In the genomic region with DNA sequence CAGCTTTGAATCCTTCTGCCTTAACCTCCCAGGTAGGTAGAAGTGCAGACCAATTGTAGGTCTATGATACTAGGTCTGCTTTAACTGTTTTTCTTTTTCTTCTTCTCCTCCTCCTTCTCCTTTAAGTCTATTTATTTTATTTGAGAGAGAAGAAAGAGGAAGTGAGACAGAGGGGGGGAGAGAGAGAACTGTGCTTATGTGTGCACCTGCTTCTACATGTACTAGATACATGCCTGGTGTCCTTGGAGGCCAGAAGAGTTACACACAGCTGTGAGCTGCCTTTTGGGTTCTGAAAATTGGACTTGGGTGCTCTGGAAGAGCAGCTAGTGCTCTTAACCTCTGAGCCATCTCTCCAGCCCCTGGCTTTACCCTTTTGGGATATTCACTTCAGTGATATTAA, we compare ENCODE assay signal across 23 mouse cellular contexts. TPM values are rescaled to one million over a fixed set of nuclear protein-coding genes. Genes with fewer than 3 reads are reported as not detected.
DNase-seq lines count a peak whose midpoint lies in the region; ATAC-seq and TF ChIP-seq lines count a peak whose summit lies in the region.
"Had no signal": no experiment of that assay in that cellular context is flagged by ENCODE, and none has a peak within 500 bp of the region (broad histone marks: within the 10 kb centered on the region; RNA-seq: fewer than 3 reads in every experiment).

No protein-coding gene starts in this region.

- H3K4me3 ChIP-seq in MEL (ENCODE audit: control insufficient read depth in 1 of 2, insufficient read depth in 1 of 2, low read depth in 2 of 2, low read length in 2 of 2), result no peak overlapping the region
- H3K4me3 ChIP-seq: forebrain, embryonic 12.5 days; heart, embryonic 13.5 days had no signal

- H3K9ac ChIP-seq in MEL (ENCODE audit: control insufficient read depth, low read depth, low read length, poor library complexity, severe bottlenecking), result no peak overlapping the region
- H3K9ac ChIP-seq: forebrain, embryonic 12.5 days; heart, embryonic 13.5 days; lung, embryonic 14.5 days had no signal

- H3K4me1 ChIP-seq in MEL (ENCODE audit: control insufficient read depth in 1 of 2, insufficient read depth in 2 of 2, low read length in 2 of 2), result peaks cover 10 to 41% of the 10 kb centered on the region in 2 experiments
- H3K4me1 ChIP-seq: forebrain, embryonic 12.5 days had no signal

- no peak for TF ChIP-seq CTCF in MEL (IDR thresholded peaks at IDR 0.05 in 2 of 3, conservative IDR thresholded peaks at IDR 0.05 in 1 of 3; ENCODE audit: control insufficient read depth in 1 of 3, insufficient read depth in 1 of 3, low read depth in 2 of 3, low read length in 3 of 3, poor library complexity in 1 of 3, severe bottlenecking in 1 of 3)

- H3K9me3 ChIP-seq in MEL (replicated peaks; ENCODE audit: insufficient read depth, low read length), result no peaks in the 10 kb centered on the region
- H3K9me3 ChIP-seq: forebrain, embryonic 12.5 days; heart, embryonic 13.5 days had no signal

- peak; percentile 57 to 58 for DNase-seq in B cell, adult 2 months
- peak; percentile 84 for DNase-seq in MEL (ENCODE audit: low read depth, low spot score)
- DNase-seq in thymus, postnatal 25 days, result peak; percentile 37
- no peak for DNase-seq in frontal cortex, postnatal 25 days (ENCODE audit: low spot score in 2 of 2)
- DNase-seq in embryo, embryonic 9.5 days (ENCODE audit: extremely low spot score), result no peak
- DNase-seq in left cerebral cortex, postnatal 36 days (ENCODE audit: low spot score in 2 of 2), result no peak
- DNase-seq: cerebellum, adult 9-11 months; embryo, embryonic 11 days; heart, adult 11 months; heart, postnatal 36 days; kidney, adult 8-10 months; kidney, postnatal 4 days; lung, embryonic 14.5 days; midbrain, embryonic 14.5 days; right cerebral cortex, adult 18-20 months had no signal

- peak; percentile 30 to 59; a peak in 3 of 4 replicates for TF ChIP-seq EP300 in MEL (IDR thresholded peaks at IDR 0.05; ENCODE audit: low read depth in 1 of 2, low read length in 2 of 2)

- TF ChIP-seq RAD21 in MEL (IDR thresholded peaks at IDR 0.05; ENCODE audit: low read depth, low read length), result no peak

- intact Hi-C loops in left cerebral cortex, postnatal 36 days (cut with DNase I), result no loop called here

- no peak overlapping the region for H3K27ac ChIP-seq in MEL (ENCODE audit: control insufficient read depth, low read depth, low read length)
- H3K27ac ChIP-seq: forebrain, embryonic 12.5 days; heart, embryonic 13.5 days; stomach, postnatal 0 days had no signal

- TF ChIP-seq POLR2A in MEL (IDR thresholded peaks at IDR 0.05; ENCODE audit: control insufficient read depth in 1 of 2, insufficient read depth in 1 of 2, low read depth in 1 of 2, low read length in 2 of 2, poor library complexity in 1 of 2), result no peak

- H3K27me3 ChIP-seq in MEL (ENCODE audit: control insufficient read depth in 1 of 2, insufficient read depth in 2 of 2, low read length in 2 of 2), result no peaks in the 10 kb centered on the region
- H3K27me3 ChIP-seq: forebrain, embryonic 12.5 days; heart, embryonic 13.5 days had no signal

- peak; percentile 78 for ATAC-seq in megakaryocyte progenitor cell, adult 5-6 weeks (replicated peaks; ENCODE audit: poor library complexity)

- H3K36me3 ChIP-seq in MEL (ENCODE audit: control insufficient read depth in 1 of 2, insufficient read depth in 2 of 2, low read length in 2 of 2), result peaks cover 0 to 30% of the 10 kb centered on the region in 2 experiments; a peak in 2 of 4 replicates
- H3K36me3 ChIP-seq: forebrain, embryonic 12.5 days; heart, embryonic 13.5 days had no signal

- no peaks in the 10 kb centered on the region for H3K79me2 ChIP-seq in MEL (ENCODE audit: control insufficient read depth, insufficient read depth, low read length, poor library complexity)

TF ChIP-seq in MEL, 35 proteins besides CTCF, POLR2A, EP300 and RAD21:
- TF ChIP-seq NELFE (IDR thresholded peaks at IDR 0.05; ENCODE audit: low read depth, low read length), result no peak
- TF ChIP-seq KAT2A (conservative IDR thresholded peaks at IDR 0.05; ENCODE audit: low read depth, low read length), result no peak
- TF ChIP-seq MEF2A (IDR thresholded peaks at IDR 0.05; ENCODE audit: extremely low read depth, insufficient replicate concordance, low read depth, low read length, poor library complexity, severe bottlenecking), result no peak
- TF ChIP-seq UBTF (IDR thresholded peaks at IDR 0.05; ENCODE audit: borderline replicate concordance, insufficient read depth, low read depth, low read length), result no peak
- no peak for TF ChIP-seq E2F4 (IDR thresholded peaks at IDR 0.05; ENCODE audit: borderline replicate concordance, low read depth, low read length)
- TF ChIP-seq ZC3H11A (IDR thresholded peaks at IDR 0.05; ENCODE audit: low read depth, low read length), result no peak
- no peak for TF ChIP-seq MXI1 (IDR thresholded peaks at IDR 0.05; ENCODE audit: low read depth, low read length)
- no peak for TF ChIP-seq CHD2 (IDR thresholded peaks at IDR 0.05; ENCODE audit: low read length)
- TF ChIP-seq JUND (IDR thresholded peaks at IDR 0.05; ENCODE audit: low read depth, low read length), result no peak
- 0 out of 2 replicates have a peak, but pooled peaks have one; percentile 45 for TF ChIP-seq SIN3A (IDR thresholded peaks at IDR 0.05; ENCODE audit: low read length)
- TF ChIP-seq MAFK (IDR thresholded peaks at IDR 0.05; ENCODE audit: borderline replicate concordance, low read depth, low read length), result no peak
- no peak for TF ChIP-seq TAL1 (IDR thresholded peaks at IDR 0.05; ENCODE audit: low read length)
- no peak for TF ChIP-seq SMC3 (IDR thresholded peaks at IDR 0.05; ENCODE audit: low read depth, low read length)
- no peak for TF ChIP-seq MYB (IDR thresholded peaks at IDR 0.05; ENCODE audit: low read depth, low read length)
- peak; percentile 35; the same call in 1 of the 2 replicates for TF ChIP-seq ETS1 (IDR thresholded peaks at IDR 0.05; ENCODE audit: low read depth, low read length)
- TF ChIP-seq POLR2AphosphoS2 (IDR thresholded peaks at IDR 0.05; ENCODE audit: low read length), result no peak
- no peak for TF ChIP-seq ZMIZ1 (IDR thresholded peaks at IDR 0.05; ENCODE audit: low read depth, low read length)
- TF ChIP-seq ZKSCAN1 (IDR thresholded peaks at IDR 0.05; ENCODE audit: low read depth, low read length), result no peak
- no peak for TF ChIP-seq GABPA (IDR thresholded peaks at IDR 0.05; ENCODE audit: low read depth, low read length)
- peak; percentile 64; the same call in 1 of the 2 replicates for TF ChIP-seq MAZ (IDR thresholded peaks at IDR 0.05; ENCODE audit: low read depth, low read length)
- no peak for TF ChIP-seq USF2 (IDR thresholded peaks at IDR 0.05; ENCODE audit: borderline replicate concordance in 1 of 2, insufficient read depth in 1 of 2, low read depth in 1 of 2, low read length in 2 of 2)
- TF ChIP-seq HCFC1 (IDR thresholded peaks at IDR 0.05; ENCODE audit: low read depth, low read length), result 0 out of 2 replicates have a peak, but pooled peaks have one; percentile 33
- no peak for TF ChIP-seq ELF1 (IDR thresholded peaks at IDR 0.05; ENCODE audit: low read depth, low read length)
- TF ChIP-seq TCF12 (IDR thresholded peaks at IDR 0.05; ENCODE audit: low read depth, low read length), result peak; percentile 57; the same call in 1 of the 2 replicates
- no peak for TF ChIP-seq ZNF384 (IDR thresholded peaks at IDR 0.05; ENCODE audit: low read depth, low read length)

RNA-seq across cellular contexts. Expression of a gene that starts 46.7 kb away (rescaled TPM):
- not detected in 2 replicates for total RNA-seq in MEL (2012; rRNA removed)
- polyA plus RNA-seq in MEL (2012; ENCODE audit: insufficient read depth in 1 of 2, insufficient read length in 2 of 2, low read depth in 1 of 2, low replicate concordance in 2 of 2, missing spikeins in 1 of 2), result not detected
- total RNA-seq in megakaryocyte progenitor cell, adult 5-6 weeks (2015), result not detected in 2 replicates
- not detected in 2 replicates for total RNA-seq in megakaryocyte progenitor cell, adult 5-6 weeks (2017)
- total RNA-seq in left cerebral cortex, postnatal 36 days (2021), result not detected
- total RNA-seq: adrenal gland, postnatal 4 days; heart, postnatal 36 days; layer of hippocampus, postnatal 10 days; left cerebral cortex, postnatal 10 days; liver, adult 2 months had no signal
- polyA plus RNA-seq: forebrain, embryonic 12.5 days; heart, embryonic 13.5 days; lung, embryonic 14.5 days; midbrain, embryonic 14.5 days had no signal

RNA-seq across cellular contexts. Expression of a gene that starts 52.0 kb away (rescaled TPM):
- total RNA-seq in MEL (2012; rRNA removed), result 1.2 and 1.3 TPM in 2 replicates
- 1 to 10 TPM in 1 of 2 experiments, not detected in 1; 2.2 TPM for polyA plus RNA-seq in MEL (2012; ENCODE audit: insufficient read depth in 1 of 2, insufficient read length in 2 of 2, low read depth in 1 of 2, low replicate concordance in 2 of 2, missing spikeins in 1 of 2)
- total RNA-seq in megakaryocyte progenitor cell, adult 5-6 weeks (2015), result 6.5 and 10.6 TPM in 2 replicates
- total RNA-seq in megakaryocyte progenitor cell, adult 5-6 weeks (2017), result 11.7 and 17.2 TPM in 2 replicates
- 10 to 100 TPM; 16.6 to 32.1 TPM for total RNA-seq in left cerebral cortex, postnatal 36 days (2021)

Comparison
In these comparisons a context has a peak if more than half of its experiments do, and no peak if none do; other contexts are left out.
1. DNase-seq: peak in B cell, adult 2 months (2 of 2), MEL (single experiment) and thymus, postnatal 25 days (single experiment); none in frontal cortex, postnatal 25 days (0 of 2), embryo, embryonic 9.5 days (single experiment) and left cerebral cortex, postnatal 36 days (0 of 2).